Mouse (Mus musculus): Measurements from ENCODE around the gene Dennd4c.

Gene Dennd4c

GRCm38 (mm10) chr4:86885790-86886159 is 137.4 kb downstream of the Dennd4c start:
- no peak for DNase-seq

DNA sequence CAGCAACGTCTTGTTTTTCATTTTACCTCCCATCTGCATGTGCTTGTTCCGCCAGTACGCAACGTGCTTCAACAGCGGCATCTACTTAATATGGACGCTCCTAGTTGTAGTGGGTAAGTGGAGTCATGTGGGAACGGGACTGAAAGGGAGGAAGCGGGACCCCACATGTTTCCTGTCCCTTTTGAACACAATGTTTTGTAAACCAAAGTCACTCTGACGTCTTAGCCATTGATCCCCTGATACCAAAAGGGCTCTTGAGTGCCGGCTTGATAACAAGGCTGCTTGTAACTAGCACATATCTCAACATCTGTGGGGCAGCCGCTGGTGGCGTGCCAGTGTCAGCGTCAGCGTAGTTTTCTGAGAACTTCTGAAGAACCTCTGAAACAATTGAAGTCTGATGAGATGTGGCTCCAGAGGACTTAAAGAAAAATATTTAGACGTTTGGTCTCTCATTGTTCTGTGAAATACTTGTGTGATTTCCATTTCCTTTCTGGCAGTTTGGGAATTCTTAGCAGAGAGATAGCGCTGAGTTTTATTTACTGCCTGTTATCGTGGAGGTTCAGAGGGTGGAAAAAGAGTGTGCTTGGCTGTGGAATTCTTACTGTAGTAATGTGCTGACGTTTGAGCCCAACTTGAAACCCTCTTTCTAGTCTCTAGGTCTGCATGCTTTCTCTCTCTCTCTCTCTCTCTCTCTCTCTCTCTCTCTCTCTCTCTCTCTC is 138.0 kb downstream of the Dennd4c start:
- no peak for DNase-seq

DNA sequence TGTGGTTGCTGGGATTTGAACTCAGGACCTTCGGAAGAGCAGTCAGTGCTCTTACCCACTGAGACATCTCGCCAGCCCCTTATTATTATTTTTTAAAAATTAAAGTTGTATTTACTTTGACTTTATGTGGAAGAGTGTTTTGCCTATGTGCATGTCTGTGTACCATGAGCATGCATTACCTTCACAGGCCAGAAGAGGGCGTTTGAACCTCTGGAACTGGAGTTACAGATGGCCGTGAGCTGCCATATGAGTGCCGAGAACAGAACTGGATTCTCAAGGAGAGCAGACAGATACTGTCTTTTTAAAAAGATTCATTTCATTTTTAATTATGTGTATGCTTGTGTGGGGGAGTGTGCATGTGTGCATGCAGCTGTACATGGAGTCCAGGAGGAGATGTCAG is 139.5 kb downstream of the Dennd4c start:
- DNase-seq: no peak

DNA sequence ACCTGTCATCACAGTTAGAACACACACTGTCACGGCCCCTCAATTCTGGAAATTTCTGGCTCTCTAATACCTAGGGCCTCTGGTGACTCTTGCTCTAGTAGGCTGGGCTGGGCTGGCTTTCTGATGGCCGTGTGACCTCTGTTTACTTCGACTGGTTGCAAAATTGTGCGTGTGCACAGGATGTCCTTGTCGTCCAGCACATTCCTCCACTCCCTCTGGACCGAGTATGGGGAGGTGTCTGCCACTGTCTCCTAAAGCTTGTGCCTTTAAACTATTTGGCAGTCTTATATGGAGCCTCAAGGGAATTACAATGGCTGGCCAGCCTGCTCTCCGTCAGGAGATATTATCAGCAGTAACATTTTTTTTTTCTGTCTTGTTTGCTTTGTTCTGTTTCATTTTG is 149.1 kb downstream of the Dennd4c start:
- DNase-seq: no peak

- DNase-seq: no peak
Measured at GRCm38 (mm10) chr4:86898791-86899474, 150.6 kb downstream of the Dennd4c start.
